In genomic region chr11:87754603-87755002, GRCm38 (mm10) we compare ENCODE assay signal across 11 mouse cellular contexts. TPM values are rescaled to one million over a fixed set of nuclear protein-coding genes. Genes with fewer than 3 reads are reported as not detected.
DNase-seq lines count a peak whose midpoint lies in the region.
"Had no signal": no experiment of that assay in that cellular context is flagged by ENCODE, and none has a peak within 500 bp of the region (broad histone marks: within the 10 kb centered on the region; RNA-seq: fewer than 3 reads in every experiment).

No protein-coding gene starts in this region.

- H3K36me3 ChIP-seq in heart, embryonic 10.5 days: no peaks in the 10 kb centered on the region
- H3K36me3 ChIP-seq: limb, embryonic 12.5 days; neural tube, embryonic 15.5 days had no signal

- intact Hi-C loops in heart, postnatal 25 days (cut with DNase I): no loop called here
- intact Hi-C loops in gastrocnemius, postnatal 36 days (cut with DNase I): no loop called here

- 60% methylated on average over 5 of the region's 5 CpGs for WGBS in heart, embryonic 10.5 days

- H3K4me1 ChIP-seq in heart, embryonic 10.5 days: peaks cover 20% of the 10 kb centered on the region

- peak overlapping the region; percentile 77 for H3K27ac ChIP-seq in heart, embryonic 10.5 days
- H3K27ac ChIP-seq: forebrain, embryonic 13.5 days; limb, embryonic 12.5 days; neural tube, embryonic 15.5 days had no signal

- no peaks in the 10 kb centered on the region for H3K9me3 ChIP-seq in heart, embryonic 10.5 days
- H3K9me3 ChIP-seq: forebrain, embryonic 13.5 days; limb, embryonic 12.5 days; neural tube, embryonic 15.5 days had no signal

- no peak for DNase-seq in heart, embryonic 10.5 days (ENCODE audit: low spot score)
- no peak for DNase-seq in heart, postnatal 25 days (ENCODE audit: low spot score)
- peak; percentile 90 for DNase-seq in T-cell, adult 2 months (ENCODE audit: low spot score)
- DNase-seq in lung, postnatal 10 days: peak; percentile 44
- DNase-seq in spleen, postnatal 4 days (ENCODE audit: low spot score in 2 of 2): peak; percentile 80 to 85
- DNase-seq in embryo, embryonic 10.5 days (ENCODE audit: low spot score): no peak
- no peak for DNase-seq in frontal cortex, postnatal 36 days (ENCODE audit: low spot score in 2 of 2)
- DNase-seq in gastrocnemius, postnatal 36 days: no peak

- H3K4me3 ChIP-seq in heart, embryonic 10.5 days: 0 out of 2 replicates have a peak overlapping the region, but pooled peaks have one; percentile 1
- H3K4me3 ChIP-seq: forebrain, embryonic 13.5 days; limb, embryonic 12.5 days; neural tube, embryonic 15.5 days had no signal

- peaks cover 4% of the 10 kb centered on the region for H3K27me3 ChIP-seq in heart, embryonic 10.5 days (ENCODE audit: insufficient read depth, poor library complexity, severe bottlenecking)
- H3K27me3 ChIP-seq: forebrain, embryonic 13.5 days; neural tube, embryonic 15.5 days had no signal

RNA-seq across cellular contexts. Expression of gene Tspoap1, which starts 5.7 kb away (rescaled TPM):
- 0.95 and 1.5 TPM in 2 replicates for polyA plus RNA-seq in heart, embryonic 10.5 days (2016; fragmentation: Nextera tagmentation; extraction: Ambion mirVana)
- total RNA-seq in heart, postnatal 25 days (2021): under 1 TPM; 0.14 to 0.42 TPM
- total RNA-seq in gastrocnemius, postnatal 36 days (2021): under 1 TPM in 1 of 2 experiments, not detected in 1; 0.13 TPM

RNA-seq across cellular contexts. Expression of gene Supt4a, which starts 17.3 kb away (rescaled TPM):
- 122 and 151 TPM in 2 replicates for polyA plus RNA-seq in heart, embryonic 10.5 days (2016; fragmentation: Nextera tagmentation; extraction: Ambion mirVana)
- total RNA-seq in heart, postnatal 25 days (2021): 10 to 100 TPM; 42.9 to 46.7 TPM
- total RNA-seq in gastrocnemius, postnatal 36 days (2021): 10 to 100 TPM; 26.8 to 37.6 TPM

RNA-seq across cellular contexts. Expression of gene Mpo, which starts 38.8 kb away (rescaled TPM):
- polyA plus RNA-seq in heart, embryonic 10.5 days (2016; fragmentation: Nextera tagmentation; extraction: Ambion mirVana): 5.8 and 11.8 TPM in 2 replicates
- not detected for total RNA-seq in heart, postnatal 25 days (2021)
- not detected for total RNA-seq in gastrocnemius, postnatal 36 days (2021)

Comparison
In these comparisons a context has a peak if more than half of its experiments do, and no peak if none do; other contexts are left out.
1. DNase-seq: peak in T-cell, adult 2 months (single experiment), lung, postnatal 10 days (single experiment) and spleen, postnatal 4 days (2 of 2); none in heart, embryonic 10.5 days (single experiment), heart, postnatal 25 days (single experiment), embryo, embryonic 10.5 days (single experiment), frontal cortex, postnatal 36 days (0 of 2) and gastrocnemius, postnatal 36 days (0 of 2).